Mouse (Mus musculus): ENCODE data around the gene Zbp1.

- TF ChIP-seq CTCF (IDR thresholded peaks at IDR 0.05; ENCODE audit: low read depth, low read length) (no peak), POLR2A (IDR thresholded peaks at IDR 0.05; ENCODE audit: borderline replicate concordance, low read depth, low read length) (no peak)
Observed at GRCm38 (mm10) chr2:173209091-173209815, 9.5 kb downstream of the Zbp1 start.

Measured in bone marrow macrophage, adult 2 months (primary cell).